Mouse (Mus musculus): ENCODE measurements at regions not wholly inside any gene's neighbourhood (a gene's known extent, or its start where the extent isn't known, plus 50 kb on each side); places are given as distances from the start of the nearest gene placed in this dataset.
A peak's percentile ranks its signal among the peaks of the same experiment; 100 is the strongest.

GRCm38 (mm10) chr14:81957234-81957633 lies 1973.4 kb downstream of the Olfm4 start:
- DNase-seq, result peak; percentile 11 to 25

DNA sequence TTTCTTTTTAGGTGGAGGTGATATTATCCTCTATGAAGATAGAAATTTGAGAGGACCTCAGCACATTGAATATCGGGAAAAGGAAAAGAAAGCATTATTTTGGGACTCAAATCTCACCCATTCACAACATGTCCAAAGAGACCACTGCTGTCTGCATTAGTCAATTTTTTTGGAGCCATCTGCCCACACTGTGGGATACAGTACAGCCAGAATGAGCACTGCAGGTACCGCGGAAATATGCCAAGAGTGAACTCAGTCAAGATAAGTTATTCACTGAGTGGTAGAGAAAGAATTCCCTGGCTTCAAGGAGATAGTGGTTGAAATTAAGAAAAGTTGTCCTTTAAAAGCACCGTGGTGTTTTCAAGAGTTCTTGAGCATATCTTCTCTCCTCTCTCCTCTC lies 2003.9 kb downstream of the Olfm4 start:
- peak; percentile 95 to 96 for DNase-seq

DNA sequence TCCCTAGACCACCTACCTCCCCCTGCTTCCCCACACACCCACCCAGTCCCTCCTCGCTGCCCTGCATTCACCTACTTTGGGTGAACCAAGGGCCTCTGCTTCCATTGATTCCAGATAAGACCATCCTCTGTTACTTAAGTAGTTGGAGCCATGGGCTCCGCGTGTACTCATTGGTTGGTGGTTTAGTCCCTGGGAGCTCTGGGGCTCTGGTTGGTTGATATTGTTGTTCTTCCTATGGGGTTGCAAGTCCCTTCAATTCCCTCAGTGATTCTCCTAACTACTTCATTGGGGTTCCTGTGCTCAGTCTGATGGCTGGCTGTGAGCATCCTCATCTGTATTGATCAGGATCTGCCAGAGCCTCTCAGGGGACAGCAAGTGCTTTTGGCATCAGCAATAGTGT lies 2004.5 kb downstream of the Olfm4 start:
- DNase-seq, result peak; percentile 16 to 48

DNA sequence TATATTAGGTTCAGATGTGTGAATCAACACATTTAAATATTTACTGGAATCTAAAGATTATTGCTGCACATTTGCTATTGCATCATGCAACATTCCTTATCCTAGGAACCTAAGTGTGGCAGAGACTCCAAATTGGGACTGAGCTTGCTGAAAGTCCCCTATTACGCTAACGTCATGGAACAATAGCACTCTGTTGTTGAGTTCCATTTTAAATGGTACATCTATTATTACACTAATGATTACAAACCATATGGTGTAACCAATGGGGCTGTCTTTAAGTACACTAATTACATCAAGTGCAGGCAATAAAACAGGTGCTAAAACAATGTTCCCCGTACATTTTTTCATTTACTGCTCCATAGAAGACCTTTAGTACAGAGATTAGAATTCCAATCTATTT lies 2018.9 kb downstream of the Olfm4 start:
- no peak for DNase-seq

- DNase-seq, result no peak
Observed at GRCm38 (mm10) chr14:82014726-82015125, 2030.8 kb downstream of the Olfm4 start.
